Mouse (Mus musculus): ENCODE data around the gene Otx2. TPM values are rescaled to one million over a fixed set of nuclear protein-coding genes. Genes with fewer than 3 reads are reported as not detected.

Otx2 gene
- not detected in 2 replicates for polyA plus RNA-seq (2012; rRNA removed)

DNA sequence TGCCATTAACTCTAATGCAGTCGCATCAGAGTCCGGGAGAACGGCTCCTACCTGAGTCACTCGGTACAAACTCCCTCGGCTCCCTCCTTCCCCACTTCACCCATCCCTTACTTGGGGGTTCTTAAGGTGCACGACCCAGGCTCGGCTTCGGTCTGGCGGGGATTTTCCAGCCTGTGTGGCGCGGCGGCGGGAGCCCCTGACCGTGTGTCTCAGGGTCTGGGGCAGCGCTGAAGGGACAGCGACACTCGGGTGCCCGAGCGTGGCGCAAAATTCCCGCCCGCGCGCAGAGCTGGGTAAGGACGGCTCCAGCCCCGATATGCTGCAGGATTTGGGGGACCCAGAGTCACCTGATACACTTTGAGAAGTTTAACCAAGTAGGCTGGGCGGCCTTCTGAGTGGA is at the start of gene Otx2:
TSS of gene Otx2 (minus strand) at position 279 of the 400 bp plus-strand sequence.
- 3% methylated on average over 27 of the region's 27 CpGs for WGBS
- no peaks in the 10 kb centered on the region for H3K4me1 ChIP-seq (ENCODE audit: control insufficient read depth, insufficient read depth, low read length)
- no peak within 1 kb of the TSS for H3K4me3 ChIP-seq (ENCODE audit: insufficient read depth, low read depth, low read length)
- TF ChIP-seq POLR2A (IDR thresholded peaks at IDR 0.05; ENCODE audit: low read depth, low read length) (no peak), CTCF (conservative IDR thresholded peaks at IDR 0.05; ENCODE audit: insufficient read depth, insufficient read length, low read depth, low read length) (no peak)
- no peak within 1 kb of the TSS for H3K27ac ChIP-seq (ENCODE audit: insufficient read depth, low read depth, low read length)
- DNase-seq: no peak
- no peaks in the 10 kb centered on the region for H3K36me3 ChIP-seq (ENCODE audit: control insufficient read depth, insufficient read depth, low read length)
- peaks cover 9% of the 10 kb centered on the region for H3K27me3 ChIP-seq (replicated peaks; ENCODE audit: control insufficient read depth, insufficient read depth, low read length)

DNA sequence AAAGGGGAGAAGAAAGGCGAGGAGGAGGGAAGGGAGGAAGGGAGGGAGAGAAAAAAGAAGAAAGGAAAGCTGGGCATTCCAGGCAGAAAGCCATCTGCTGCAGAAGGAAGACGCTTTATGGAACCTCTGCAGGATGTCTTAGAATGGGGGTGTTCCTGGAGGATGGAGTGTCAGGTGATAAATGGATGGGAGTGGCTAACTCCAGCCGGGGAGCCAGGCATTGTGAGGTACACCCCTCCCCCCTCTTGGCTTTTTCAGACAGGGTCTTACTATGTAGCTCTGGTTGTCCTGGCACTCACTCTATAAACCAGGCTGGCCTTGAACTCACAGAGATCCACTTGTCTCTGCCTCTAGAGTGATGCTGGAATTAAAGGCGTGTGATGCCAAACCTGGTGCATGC is 49.1 kb upstream of the Otx2 start:
- H3K36me3 ChIP-seq (ENCODE audit: control insufficient read depth, insufficient read depth, low read length): no peaks in the 10 kb centered on the region
- H3K27ac ChIP-seq (ENCODE audit: insufficient read depth, low read depth, low read length): no peak overlapping the region
- DNase-seq: no peak
- TF ChIP-seq CTCF (conservative IDR thresholded peaks at IDR 0.05; ENCODE audit: insufficient read depth, insufficient read length, low read depth, low read length): no peak
- TF ChIP-seq POLR2A (IDR thresholded peaks at IDR 0.05; ENCODE audit: low read depth, low read length): no peak
- no peak overlapping the region for H3K4me3 ChIP-seq (ENCODE audit: insufficient read depth, low read depth, low read length)
- WGBS: 47% methylated on average over 4 of the region's 4 CpGs
- no peaks in the 10 kb centered on the region for H3K27me3 ChIP-seq (replicated peaks; ENCODE audit: control insufficient read depth, insufficient read depth, low read length)
- no peaks in the 10 kb centered on the region for H3K4me1 ChIP-seq (ENCODE audit: control insufficient read depth, insufficient read depth, low read length)

DNA sequence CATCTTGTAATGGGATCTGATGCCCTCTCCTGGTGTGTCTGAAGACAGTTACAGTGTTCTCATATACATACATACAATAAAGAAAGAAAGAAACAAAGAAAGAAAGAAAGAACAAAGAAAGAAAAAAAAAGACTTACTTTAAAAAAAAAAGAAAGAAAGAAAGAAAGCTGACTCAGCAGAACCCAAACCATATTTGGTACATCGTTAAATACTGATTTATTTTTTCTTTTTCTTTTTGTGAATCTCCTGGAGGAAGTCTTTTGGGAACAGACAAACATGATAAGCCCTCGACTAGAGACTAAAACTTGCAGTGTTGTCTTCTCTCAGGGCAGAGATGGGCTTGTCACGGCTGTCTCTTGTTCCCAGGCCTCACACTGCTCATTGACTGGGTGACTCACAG is 45.7 kb upstream of the Otx2 start:
- no peaks in the 10 kb centered on the region for H3K4me1 ChIP-seq (ENCODE audit: control insufficient read depth, insufficient read depth, low read length)
- H3K4me3 ChIP-seq (ENCODE audit: insufficient read depth, low read depth, low read length): no peak overlapping the region
- DNase-seq: no peak
- 68% methylated on average over 3 of the region's 3 CpGs for WGBS
- no peak for TF ChIP-seq CTCF (conservative IDR thresholded peaks at IDR 0.05; ENCODE audit: insufficient read depth, insufficient read length, low read depth, low read length)
- TF ChIP-seq POLR2A (IDR thresholded peaks at IDR 0.05; ENCODE audit: low read depth, low read length): no peak
- H3K27ac ChIP-seq (ENCODE audit: insufficient read depth, low read depth, low read length): no peak overlapping the region
- H3K27me3 ChIP-seq (replicated peaks; ENCODE audit: control insufficient read depth, insufficient read depth, low read length): no peaks in the 10 kb centered on the region
- no peaks in the 10 kb centered on the region for H3K36me3 ChIP-seq (ENCODE audit: control insufficient read depth, insufficient read depth, low read length)

DNA sequence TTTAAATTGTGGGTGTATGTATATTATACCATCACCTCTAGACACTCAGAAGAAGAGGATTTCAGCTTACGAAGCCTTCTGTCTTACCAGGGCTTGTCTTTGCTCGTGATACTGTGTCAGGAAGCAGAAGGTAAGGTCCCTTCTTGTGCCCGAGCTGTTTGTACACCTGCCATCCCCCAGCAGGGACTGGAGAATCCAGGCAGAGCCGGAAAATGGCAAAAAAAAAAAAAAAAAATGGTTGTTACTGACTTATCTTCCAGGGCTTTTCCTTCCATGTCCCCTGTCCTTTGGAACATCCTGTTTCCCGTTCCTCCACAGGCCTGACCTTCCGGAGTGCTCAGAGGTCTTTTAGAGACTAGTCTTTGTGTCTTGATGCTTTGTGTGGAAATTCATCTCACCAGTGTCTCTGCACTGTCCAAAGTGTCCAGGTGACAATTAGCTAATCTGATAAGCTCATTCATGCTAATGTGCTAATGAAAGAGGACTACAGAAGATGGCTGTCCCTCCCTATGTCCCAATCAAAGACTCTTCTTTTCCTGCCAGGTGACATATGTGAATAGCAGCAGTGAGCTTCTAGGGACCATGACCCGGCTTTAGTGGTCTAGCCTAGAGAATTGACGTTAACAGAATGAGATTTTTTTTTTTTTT is 44.1 kb upstream of the Otx2 start:
- WGBS: 69% methylated on average over 8 of the region's 8 CpGs

DNA sequence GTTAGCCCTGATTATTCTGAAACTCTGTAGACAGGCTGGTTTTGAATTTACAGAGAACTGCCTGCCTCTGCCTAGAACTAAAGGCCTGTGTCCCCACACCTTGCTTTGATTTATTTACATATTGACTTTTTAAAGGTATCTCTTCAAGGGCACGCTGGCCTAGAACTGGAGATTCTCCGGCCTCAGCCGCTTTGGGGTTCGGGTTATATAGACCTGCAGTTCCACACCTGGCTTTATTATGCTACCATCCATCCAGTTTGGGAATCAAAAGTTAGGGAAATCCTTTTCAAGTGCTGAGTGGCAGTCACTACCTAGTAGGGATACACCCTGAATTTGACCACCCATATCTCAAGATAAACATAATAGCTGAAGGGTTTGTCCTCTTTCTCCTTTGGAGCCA is 42.8 kb upstream of the Otx2 start:
- no peaks in the 10 kb centered on the region for H3K4me1 ChIP-seq (ENCODE audit: control insufficient read depth, insufficient read depth, low read length)
- WGBS: 90% methylated on average over 4 of the region's 4 CpGs
- no peaks in the 10 kb centered on the region for H3K36me3 ChIP-seq (ENCODE audit: control insufficient read depth, insufficient read depth, low read length)
- no peaks in the 10 kb centered on the region for H3K27me3 ChIP-seq (replicated peaks; ENCODE audit: control insufficient read depth, insufficient read depth, low read length)
- no peak overlapping the region for H3K4me3 ChIP-seq (ENCODE audit: insufficient read depth, low read depth, low read length)
- DNase-seq: no peak
- no peak overlapping the region for H3K27ac ChIP-seq (ENCODE audit: insufficient read depth, low read depth, low read length)
- no peak for TF ChIP-seq POLR2A (IDR thresholded peaks at IDR 0.05; ENCODE audit: low read depth, low read length)
- no peak for TF ChIP-seq CTCF (conservative IDR thresholded peaks at IDR 0.05; ENCODE audit: insufficient read depth, insufficient read length, low read depth, low read length)

More for the DNA sequence above, 44.1 kb upstream of the Otx2 start:
- DNase-seq: no peak
- H3K36me3 ChIP-seq (ENCODE audit: control insufficient read depth, insufficient read depth, low read length): no peaks in the 10 kb centered on the region
- TF ChIP-seq CTCF (conservative IDR thresholded peaks at IDR 0.05; ENCODE audit: insufficient read depth, insufficient read length, low read depth, low read length) (no peak), POLR2A (IDR thresholded peaks at IDR 0.05; ENCODE audit: low read depth, low read length) (no peak)
- no peak overlapping the region for H3K4me3 ChIP-seq (ENCODE audit: insufficient read depth, low read depth, low read length)
- no peaks in the 10 kb centered on the region for H3K4me1 ChIP-seq (ENCODE audit: control insufficient read depth, insufficient read depth, low read length)
- H3K27me3 ChIP-seq (replicated peaks; ENCODE audit: control insufficient read depth, insufficient read depth, low read length): no peaks in the 10 kb centered on the region
- H3K27ac ChIP-seq (ENCODE audit: insufficient read depth, low read depth, low read length): no peak overlapping the region

DNA sequence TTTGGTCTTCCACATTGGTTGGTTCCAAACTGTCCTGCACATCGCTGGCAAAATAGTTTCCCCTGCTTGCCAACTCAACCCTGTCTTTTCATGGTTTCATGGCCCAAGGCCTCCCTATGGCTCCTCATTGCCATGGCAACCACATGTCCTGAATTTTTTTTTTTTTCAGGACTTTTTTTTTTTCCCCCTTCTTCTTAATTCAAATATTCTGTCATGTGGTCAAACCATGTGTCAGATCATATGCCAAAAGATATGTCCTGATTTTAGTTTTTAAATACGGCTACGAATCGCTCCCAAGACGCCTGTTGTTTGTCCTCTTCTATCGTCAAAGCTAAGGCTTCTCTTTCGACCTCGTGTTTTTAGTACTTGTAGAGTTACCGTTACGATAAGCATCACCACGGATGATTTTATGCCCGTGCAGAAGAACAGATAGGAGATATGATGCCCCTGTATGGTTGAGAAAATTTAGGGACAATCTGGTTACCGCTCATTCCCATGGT is 37.3 kb upstream of the Otx2 start:
- Histone ChIP-seq H3K27ac (ENCODE audit: insufficient read depth, low read depth, low read length) (no peak overlapping the region), H3K27me3 (replicated peaks; ENCODE audit: control insufficient read depth, insufficient read depth, low read length) (no peaks in the 10 kb centered on the region; the same call in 1 of the 2 replicates), H3K36me3 (ENCODE audit: control insufficient read depth, insufficient read depth, low read length) (no peaks in the 10 kb centered on the region), H3K4me3 (ENCODE audit: insufficient read depth, low read depth, low read length) (no peak overlapping the region), H3K4me1 (ENCODE audit: control insufficient read depth, insufficient read depth, low read length) (no peaks in the 10 kb centered on the region)
- no peak for DNase-seq
- no peak for TF ChIP-seq CTCF (conservative IDR thresholded peaks at IDR 0.05; ENCODE audit: insufficient read depth, insufficient read length, low read depth, low read length)
- 79% methylated on average over 13 of the region's 13 CpGs for WGBS

DNA sequence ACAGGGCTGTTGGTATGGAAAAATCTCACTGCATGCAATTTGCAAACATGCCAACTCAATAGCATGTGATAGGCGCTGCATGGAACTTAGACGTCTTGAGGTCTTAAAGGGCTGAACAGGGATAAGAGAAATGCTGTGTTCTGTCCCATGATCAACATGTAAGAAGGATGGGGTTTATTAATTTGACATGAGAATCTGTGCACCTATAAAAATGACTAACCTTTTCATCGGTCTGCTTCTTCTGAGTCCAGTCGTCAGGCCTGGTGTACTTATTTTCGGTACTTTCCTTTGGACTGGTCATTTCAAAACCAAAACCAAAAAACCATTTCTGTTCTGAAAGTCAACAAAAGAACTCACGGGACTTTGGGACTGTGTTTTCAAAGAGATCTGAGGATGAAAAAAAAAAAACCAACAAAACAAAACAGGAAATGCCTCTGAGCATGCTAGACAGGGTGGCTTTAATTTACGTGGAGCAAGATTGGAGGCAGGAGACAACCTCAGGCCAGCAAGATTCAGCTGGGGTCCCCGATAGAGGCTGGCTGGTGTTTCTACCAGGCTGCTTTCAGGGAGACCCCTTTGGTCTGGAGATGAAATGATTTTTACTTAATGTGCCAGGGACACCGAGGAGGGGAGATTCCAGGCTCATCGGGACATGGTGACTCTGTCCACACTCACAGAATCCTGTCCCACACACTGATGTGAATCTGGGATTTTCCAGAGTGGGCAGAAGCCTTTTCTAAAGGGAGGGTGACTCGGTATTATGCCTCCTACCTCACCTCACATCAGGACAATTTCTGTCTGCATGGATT is 36.6 kb upstream of the Otx2 start:
- DNase-seq: no peak
- Histone ChIP-seq H3K4me1 (ENCODE audit: control insufficient read depth, insufficient read depth, low read length) (no peaks in the 10 kb centered on the region), H3K27ac (ENCODE audit: insufficient read depth, low read depth, low read length) (no peak overlapping the region), H3K27me3 (replicated peaks; ENCODE audit: control insufficient read depth, insufficient read depth, low read length) (no peaks in the 10 kb centered on the region; the same call in 1 of the 2 replicates), H3K4me3 (ENCODE audit: insufficient read depth, low read depth, low read length) (no peak overlapping the region), H3K36me3 (ENCODE audit: control insufficient read depth, insufficient read depth, low read length) (no peaks in the 10 kb centered on the region)
- WGBS: 53% methylated on average over 11 of the region's 11 CpGs
- TF ChIP-seq CTCF (conservative IDR thresholded peaks at IDR 0.05; ENCODE audit: insufficient read depth, insufficient read length, low read depth, low read length) (no peak), POLR2A (IDR thresholded peaks at IDR 0.05; ENCODE audit: low read depth, low read length) (no peak)

Data from kidney, adult 2 months (tissue).